Mouse (Mus musculus): ENCODE measurements at regions not wholly inside any gene's neighbourhood (a gene's known extent, or its start where the extent isn't known, plus 50 kb on each side); places are given as distances from the start of the nearest gene placed in this dataset.
"Not testable (repeated sequence)": the region's sequence is repeated elsewhere in the genome, so short reads cannot be mapped to it uniquely, and the experiment has no call there.

GRCm38 (mm10) chr3:80081210-80081609 lies 196.9 kb downstream of the Fam198b start:
- DNase-seq, result no peak

GRCm38 (mm10) chr3:80082780-80083519 lies 198.6 kb downstream of the Fam198b start:
- DNase-seq, result no peak

- DNase-seq, result no peak
These were observed 199.8 kb downstream of the Fam198b start for GRCm38 (mm10) chr3:80084168-80084567.

- DNase-seq, result peak; percentile 92
These were observed 215.3 kb downstream of the Fam198b start for GRCm38 (mm10) chr3:80099625-80100024.

- no peak for DNase-seq
These were observed 235.9 kb downstream of the Fam198b start for GRCm38 (mm10) chr3:80120177-80120736.

- DNase-seq, result no peak
These were observed 239.3 kb downstream of the Fam198b start for GRCm38 (mm10) chr3:80123666-80124065.

- no peak for DNase-seq
These were observed 240.3 kb downstream of the Fam198b start for GRCm38 (mm10) chr3:80124621-80125020.

- no peak for DNase-seq
These were observed 257.4 kb downstream of the Fam198b start for GRCm38 (mm10) chr3:80141697-80142096.

- no peak for DNase-seq
These were observed 276.1 kb downstream of the Fam198b start for GRCm38 (mm10) chr3:80160473-80160872.

- no peak for DNase-seq
These were observed 297.4 kb downstream of the Fam198b start for GRCm38 (mm10) chr3:80181749-80182148.

GRCm38 (mm10) chr3:80182161-80182560 lies 297.8 kb downstream of the Fam198b start:
- not testable (repeated sequence) for DNase-seq

- DNase-seq, result no peak
These were observed 303.1 kb downstream of the Fam198b start for GRCm38 (mm10) chr3:80187406-80187805.

- no peak for DNase-seq
These were observed 316.6 kb downstream of the Fam198b start for GRCm38 (mm10) chr3:80200904-80201303.

GRCm38 (mm10) chr3:80204821-80205220 lies 320.5 kb downstream of the Fam198b start:
- DNase-seq, result peak in 1 of 2 experiments; percentile 11

- no peak for DNase-seq
These were observed 321.0 kb downstream of the Fam198b start for GRCm38 (mm10) chr3:80205351-80205750.

GRCm38 (mm10) chr3:80207022-80207421 lies 322.7 kb downstream of the Fam198b start:
- no peak for DNase-seq

GRCm38 (mm10) chr3:80208028-80208427 lies 323.7 kb downstream of the Fam198b start:
- DNase-seq, result no peak

GRCm38 (mm10) chr3:80209596-80209995 lies 325.3 kb downstream of the Fam198b start:
- DNase-seq, result no peak

GRCm38 (mm10) chr3:80211323-80212109 lies 327.2 kb downstream of the Fam198b start:
- peak; percentile 51 to 56 for DNase-seq

GRCm38 (mm10) chr3:80248611-80249010 lies 364.3 kb downstream of the Fam198b start:
- no peak for DNase-seq

- DNase-seq, result no peak
These were observed 365.6 kb downstream of the Fam198b start for GRCm38 (mm10) chr3:80249974-80250373.

- no peak for DNase-seq
These were observed 371.0 kb downstream of the Fam198b start for GRCm38 (mm10) chr3:80255304-80255703.

GRCm38 (mm10) chr3:80256383-80256782 lies 372.1 kb downstream of the Fam198b start:
- DNase-seq, result no peak

GRCm38 (mm10) chr3:80263095-80263494 lies 378.8 kb downstream of the Fam198b start:
- DNase-seq, result no peak

All from cerebellum, postnatal 10 days (tissue).